Mouse (Mus musculus): Measurements from ENCODE around the gene Golga5. TPM values are rescaled to one million over a fixed set of nuclear protein-coding genes. Genes with fewer than 3 reads are reported as not detected.

The Golga5 gene
- polyA plus RNA-seq, 1 experiment from 2014 or later = 24.6 TPM

DNA sequence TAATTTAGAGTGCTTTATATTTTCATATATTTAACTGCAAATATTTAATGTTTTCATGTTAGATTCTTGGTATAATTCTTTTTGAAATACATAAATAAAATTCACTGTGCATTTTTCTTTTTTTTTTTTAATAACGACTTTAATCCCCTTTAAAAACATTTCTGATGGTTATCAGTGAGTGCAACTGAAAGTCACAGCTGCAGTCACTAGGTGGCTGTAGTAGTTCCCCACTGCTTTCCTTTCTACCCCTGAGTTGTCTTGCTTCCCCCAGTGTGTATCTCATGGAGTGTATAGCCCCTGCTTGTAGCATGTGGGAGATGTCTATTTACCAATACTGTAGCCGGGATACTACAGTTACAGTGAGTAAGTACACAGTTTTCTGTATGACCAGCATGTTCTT lies 29.0 kb downstream of the Golga5 start:
- Histone ChIP-seq H3K27ac (replicated peaks) (no peak overlapping the region), H3K9me3 (replicated peaks) (no peaks in the 10 kb centered on the region), H3K9ac (replicated peaks) (no peak overlapping the region), H3K4me2 (no peak overlapping the region), H3K36me3 (peaks cover 50% of the 10 kb centered on the region), H3K4me3 (replicated peaks) (no peak overlapping the region), H3K4me1 (no peaks in the 10 kb centered on the region), H3K27me3 (replicated peaks) (no peaks in the 10 kb centered on the region)
- 83% methylated on average over 2 of the region's 2 CpGs for WGBS
- no peak for ATAC-seq (ENCODE audit: low FRiP score)

DNA sequence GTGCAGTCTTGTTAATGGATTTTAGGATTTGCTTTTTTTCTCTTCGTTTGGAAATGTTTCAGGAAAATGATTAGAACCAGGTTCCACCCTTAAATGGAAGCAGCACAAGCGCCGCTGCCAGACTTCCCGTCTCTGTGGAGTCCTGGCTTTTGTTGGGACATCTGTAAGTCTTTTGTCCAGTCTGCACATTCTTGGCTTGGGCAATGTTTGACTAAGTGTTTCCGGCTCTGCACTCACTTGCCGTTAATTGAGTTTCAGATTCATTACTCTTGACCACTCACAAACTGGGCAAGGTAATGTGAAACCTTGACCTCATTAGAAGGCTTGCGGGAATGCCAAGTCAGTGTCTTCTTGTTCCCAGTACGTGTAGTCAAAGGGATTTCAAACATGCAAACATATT lies 29.8 kb downstream of the Golga5 start:
- peaks cover 42% of the 10 kb centered on the region for H3K36me3 ChIP-seq
- ATAC-seq (ENCODE audit: low FRiP score) = no peak
- WGBS = 70% methylated on average over 8 of the region's 8 CpGs

DNA sequence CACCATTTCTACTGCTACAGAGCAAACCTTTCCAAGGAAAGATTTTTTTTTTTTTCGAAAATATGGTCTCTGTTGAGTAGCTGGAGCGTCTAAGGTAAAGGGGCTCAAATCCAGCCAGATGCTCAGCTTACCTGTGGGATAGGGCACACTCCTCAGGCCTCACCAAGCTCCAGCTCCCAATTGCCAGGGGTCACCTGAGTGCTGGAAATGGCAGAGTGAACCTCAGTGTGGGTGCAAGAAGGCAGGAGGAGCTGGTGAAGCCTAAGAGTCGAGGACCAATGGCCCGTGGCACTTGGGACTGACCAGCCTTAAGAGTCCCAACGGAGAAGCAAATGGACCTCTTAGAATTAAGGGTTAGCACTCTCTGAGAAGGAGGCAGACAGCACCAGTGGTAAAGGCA lies 30.3 kb downstream of the Golga5 start:
- WGBS = 91% methylated on average over 5 of the region's 5 CpGs
- H3K27me3 ChIP-seq (replicated peaks) = no peaks in the 10 kb centered on the region
- ATAC-seq (ENCODE audit: low FRiP score) = no peak
- no peaks in the 10 kb centered on the region for H3K9me3 ChIP-seq (replicated peaks)
- no peak overlapping the region for H3K4me2 ChIP-seq
- no peak overlapping the region for H3K9ac ChIP-seq (replicated peaks)
- H3K36me3 ChIP-seq = peaks cover 37% of the 10 kb centered on the region
- no peak overlapping the region for H3K4me3 ChIP-seq (replicated peaks)
- no peaks in the 10 kb centered on the region for H3K4me1 ChIP-seq
- no peak overlapping the region for H3K27ac ChIP-seq (replicated peaks)

More for the DNA sequence above, 29.8 kb downstream of the Golga5 start:
- no peak overlapping the region for H3K27ac ChIP-seq (replicated peaks)
- H3K4me1 ChIP-seq = no peaks in the 10 kb centered on the region
- no peak overlapping the region for H3K9ac ChIP-seq (replicated peaks)
- H3K9me3 ChIP-seq (replicated peaks) = no peaks in the 10 kb centered on the region
- H3K4me3 ChIP-seq (replicated peaks) = no peak overlapping the region
- no peaks in the 10 kb centered on the region for H3K27me3 ChIP-seq (replicated peaks)
- no peak overlapping the region for H3K4me2 ChIP-seq

DNA sequence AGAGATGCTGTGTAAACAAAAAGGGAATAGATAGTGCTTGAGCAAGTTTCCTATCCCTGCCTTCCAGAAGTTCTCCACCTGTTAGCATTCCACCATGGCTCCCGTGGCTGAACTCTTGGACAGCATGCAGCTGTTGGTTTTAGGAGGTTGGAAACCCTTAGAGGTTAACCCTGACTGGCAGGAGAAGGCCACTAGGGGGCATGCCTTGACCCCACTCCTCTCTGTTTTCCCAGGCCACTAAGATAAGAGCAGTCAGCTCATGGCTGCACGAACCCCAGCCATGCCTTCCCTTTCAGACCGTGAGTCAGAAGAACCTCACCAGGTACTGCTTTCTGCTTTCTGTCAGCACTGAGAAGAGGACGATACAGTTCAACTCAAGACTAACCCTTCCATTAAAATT lies 30.8 kb downstream of the Golga5 start:
- no peak for ATAC-seq (ENCODE audit: low FRiP score)
- H3K4me1 ChIP-seq = no peaks in the 10 kb centered on the region
- no peaks in the 10 kb centered on the region for H3K27me3 ChIP-seq (replicated peaks)
- peaks cover 37% of the 10 kb centered on the region for H3K36me3 ChIP-seq
- no peak overlapping the region for H3K4me3 ChIP-seq (replicated peaks)
- 71% methylated on average over 4 of the region's 4 CpGs for WGBS
- no peak overlapping the region for H3K9ac ChIP-seq (replicated peaks)
- no peak overlapping the region for H3K27ac ChIP-seq (replicated peaks)
- H3K4me2 ChIP-seq = no peak overlapping the region
- H3K9me3 ChIP-seq (replicated peaks) = no peaks in the 10 kb centered on the region

DNA sequence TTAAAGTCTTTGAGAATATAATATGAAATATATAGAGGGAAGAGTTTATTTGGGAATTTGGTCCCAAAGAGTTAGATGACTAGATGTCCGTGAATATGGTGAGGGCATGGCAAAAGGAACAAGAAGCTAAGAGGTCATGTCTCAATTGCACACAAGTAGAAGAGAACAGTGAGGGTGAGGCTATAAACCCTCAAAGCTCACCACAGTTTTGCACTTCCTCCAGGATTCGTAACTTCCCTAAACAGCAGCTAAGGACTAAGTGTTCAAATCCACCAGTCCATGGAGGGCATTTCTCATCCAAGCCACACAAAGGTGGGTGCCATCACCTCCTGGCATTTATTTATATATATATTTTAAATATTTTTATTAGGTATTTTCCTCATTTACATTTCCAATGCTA lies 32.1 kb downstream of the Golga5 start:
- WGBS = 97% methylated on average over 2 of the region's 2 CpGs
- Histone ChIP-seq H3K27me3 (replicated peaks) (no peaks in the 10 kb centered on the region), H3K4me2 (no peak overlapping the region), H3K9me3 (replicated peaks) (no peaks in the 10 kb centered on the region), H3K9ac (replicated peaks) (no peak overlapping the region), H3K36me3 (peaks cover 32% of the 10 kb centered on the region), H3K4me1 (no peaks in the 10 kb centered on the region), H3K27ac (replicated peaks) (no peak overlapping the region), H3K4me3 (replicated peaks) (no peak overlapping the region)
- ATAC-seq (ENCODE audit: low FRiP score) = no peak

DNA sequence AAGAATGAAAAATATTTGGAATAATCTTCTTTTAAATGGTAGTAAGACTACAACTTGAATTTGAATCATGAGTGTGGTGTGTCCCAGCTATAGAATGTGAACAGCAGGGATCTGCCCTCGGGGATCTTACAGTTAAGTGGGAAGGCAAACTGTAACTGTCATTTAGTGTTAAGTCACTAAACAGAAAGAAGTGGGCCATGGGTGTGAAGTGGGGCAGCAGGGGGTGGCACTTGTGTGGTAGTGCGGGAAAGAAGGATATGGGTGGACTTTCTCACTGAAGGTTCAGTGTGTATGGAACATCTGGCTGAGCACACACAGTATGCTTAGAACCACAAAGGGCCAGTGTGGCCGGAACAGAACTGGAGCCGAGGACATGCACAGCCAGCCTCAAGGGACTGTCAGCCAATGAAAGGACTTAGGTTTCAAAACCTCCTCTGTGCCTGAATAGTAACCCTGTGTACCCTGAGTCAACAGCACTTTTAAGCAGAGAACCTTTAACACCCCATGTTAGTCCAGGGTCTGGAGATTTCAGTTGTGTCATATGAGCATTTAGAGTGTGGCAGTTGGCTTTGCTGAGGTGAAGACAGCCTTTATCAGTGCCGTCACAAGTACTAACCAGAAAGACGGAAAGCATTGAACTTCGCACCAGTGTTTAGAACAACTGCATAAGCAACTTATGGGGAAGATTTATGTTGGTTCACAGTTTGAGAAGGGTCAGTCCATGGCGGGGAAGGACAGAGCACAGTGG lies 33.1 kb downstream of the Golga5 start:
- Histone ChIP-seq H3K27ac (replicated peaks) (no peak overlapping the region), H3K27me3 (replicated peaks) (no peaks in the 10 kb centered on the region), H3K4me1 (no peaks in the 10 kb centered on the region), H3K9me3 (replicated peaks) (no peaks in the 10 kb centered on the region), H3K36me3 (peaks cover 23% of the 10 kb centered on the region), H3K9ac (replicated peaks) (no peak overlapping the region), H3K4me3 (replicated peaks) (no peak overlapping the region), H3K4me2 (no peak overlapping the region)
- WGBS = 86% methylated on average over 8 of the region's 8 CpGs
- ATAC-seq (ENCODE audit: low FRiP score) = no peak

DNA sequence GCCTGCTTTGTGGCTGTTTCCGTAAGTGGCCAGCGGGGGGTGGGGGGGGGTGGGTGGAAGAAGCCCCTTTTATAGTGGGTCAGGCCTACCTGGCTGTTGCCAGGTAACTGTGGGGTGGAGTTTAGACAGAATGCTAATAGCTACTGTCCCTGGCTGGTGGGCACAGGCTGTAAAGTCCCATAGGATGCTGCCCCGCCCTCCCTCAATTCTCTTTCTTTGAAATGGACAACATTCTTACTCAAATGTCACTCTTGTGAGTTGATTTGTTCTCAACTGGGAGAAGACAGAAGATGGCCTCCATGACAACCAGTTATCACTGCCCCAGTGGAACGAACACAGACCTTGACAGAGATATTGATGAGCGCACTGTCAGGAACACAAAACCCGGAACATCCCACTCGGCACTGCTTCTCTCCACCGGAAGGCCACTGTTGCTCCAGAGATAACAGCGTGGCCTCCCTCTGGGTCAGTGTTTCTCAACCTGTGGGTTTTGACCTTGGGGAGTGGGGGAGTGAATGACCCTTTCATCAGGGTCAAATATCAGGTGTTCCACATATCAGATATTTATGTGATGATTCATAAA lies 36.3 kb downstream of the Golga5 start:
- no peaks in the 10 kb centered on the region for H3K4me1 ChIP-seq
- no peak for ATAC-seq (ENCODE audit: low FRiP score)
- no peaks in the 10 kb centered on the region for H3K9me3 ChIP-seq (replicated peaks)
- no peak overlapping the region for H3K27ac ChIP-seq (replicated peaks)
- no peak overlapping the region for H3K4me3 ChIP-seq (replicated peaks)
- no peak overlapping the region for H3K4me2 ChIP-seq
- H3K27me3 ChIP-seq (replicated peaks) = no peaks in the 10 kb centered on the region
- 56% methylated on average over 9 of the region's 9 CpGs for WGBS
- H3K36me3 ChIP-seq = no peaks in the 10 kb centered on the region
- H3K9ac ChIP-seq (replicated peaks) = no peak overlapping the region

DNA sequence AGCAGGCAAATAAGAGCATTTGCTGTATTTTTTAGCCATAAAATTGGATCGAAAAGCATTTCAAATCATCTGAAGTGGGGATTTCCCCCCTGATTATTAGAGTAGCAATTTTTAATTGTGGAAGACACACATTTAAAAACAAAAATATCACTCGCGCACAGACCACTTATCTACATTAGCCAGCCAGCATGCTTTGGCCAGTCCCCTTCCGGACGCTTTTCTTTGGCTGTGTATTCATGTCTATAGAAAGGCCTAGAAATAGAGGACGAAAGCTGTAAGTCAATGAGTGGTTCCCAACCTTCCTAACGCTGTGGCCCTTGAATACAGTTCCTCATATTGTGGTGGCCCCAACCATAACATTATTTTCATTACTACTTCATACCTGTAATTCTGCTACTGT lies 37.0 kb downstream of the Golga5 start:
- H3K27me3 ChIP-seq (replicated peaks) = no peaks in the 10 kb centered on the region
- no peak overlapping the region for H3K4me2 ChIP-seq
- H3K36me3 ChIP-seq = no peaks in the 10 kb centered on the region
- 0 out of 2 replicates have a peak, but pooled peaks cover 1% of the 10 kb centered on the region for H3K4me1 ChIP-seq
- H3K27ac ChIP-seq (replicated peaks) = no peak overlapping the region
- H3K9me3 ChIP-seq (replicated peaks) = no peaks in the 10 kb centered on the region
- no peak overlapping the region for H3K4me3 ChIP-seq (replicated peaks)
- WGBS = 94% methylated on average over 7 of the region's 7 CpGs
- no peak for ATAC-seq (ENCODE audit: low FRiP score)
- no peak overlapping the region for H3K9ac ChIP-seq (replicated peaks)

DNA sequence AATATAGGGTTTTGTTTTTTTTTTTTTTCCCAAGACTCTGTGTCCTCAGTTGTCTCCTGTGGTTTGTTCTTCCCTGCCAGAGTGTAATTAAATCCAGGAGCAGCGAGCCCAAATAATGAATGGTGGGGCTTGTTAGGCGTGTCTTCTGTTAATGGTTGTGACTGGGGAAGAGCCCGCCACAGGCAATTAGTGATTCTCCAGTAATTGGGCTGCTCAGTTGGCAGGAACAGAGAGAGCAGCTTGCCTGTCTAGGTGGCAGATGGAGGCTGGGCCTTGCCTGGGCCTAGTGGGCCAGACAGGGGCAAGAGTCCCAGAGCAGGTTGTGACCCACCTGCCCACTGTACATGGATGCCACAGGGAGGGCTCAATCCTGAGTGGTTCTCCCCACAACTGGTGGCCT lies 42.4 kb downstream of the Golga5 start:
- H3K27ac ChIP-seq (replicated peaks) = 0 out of 2 replicates have a peak overlapping the region, but pooled peaks have one; percentile 28
- peaks cover 9% of the 10 kb centered on the region for H3K4me1 ChIP-seq
- H3K9ac ChIP-seq (replicated peaks) = no peak overlapping the region
- 7% methylated on average over 3 of the region's 3 CpGs for WGBS
- H3K9me3 ChIP-seq (replicated peaks) = no peaks in the 10 kb centered on the region
- no peaks in the 10 kb centered on the region for H3K36me3 ChIP-seq
- ATAC-seq (ENCODE audit: low FRiP score) = peak; percentile 69; the same call in 1 of the 2 replicates
- no peaks in the 10 kb centered on the region for H3K27me3 ChIP-seq (replicated peaks)
- no peak overlapping the region for H3K4me2 ChIP-seq
- H3K4me3 ChIP-seq (replicated peaks) = no peak overlapping the region

DNA sequence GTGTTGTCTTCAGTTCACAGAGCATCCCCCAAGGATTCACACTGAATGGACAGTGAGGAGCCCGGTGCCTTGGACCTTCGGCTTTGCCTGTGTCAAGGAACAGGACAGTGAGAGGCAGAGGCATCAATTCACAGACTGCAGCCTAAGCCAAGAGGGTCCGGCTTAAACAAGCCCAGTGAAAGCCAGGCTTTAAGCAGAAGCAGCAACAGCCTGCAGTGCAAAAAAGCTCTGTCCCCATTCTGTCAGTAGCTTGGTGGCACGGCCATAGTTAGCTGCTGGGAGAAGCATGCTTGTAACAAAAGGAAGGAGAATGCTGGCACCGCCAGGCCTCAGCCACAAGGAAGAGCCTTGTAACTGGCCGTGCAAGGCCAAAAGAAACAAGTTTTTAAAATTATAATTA lies 45.2 kb downstream of the Golga5 start:
- H3K4me2 ChIP-seq = no peak overlapping the region
- no peaks in the 10 kb centered on the region for H3K27me3 ChIP-seq (replicated peaks)
- no peak overlapping the region for H3K27ac ChIP-seq (replicated peaks)
- H3K4me1 ChIP-seq = peaks cover 9% of the 10 kb centered on the region
- no peak overlapping the region for H3K4me3 ChIP-seq (replicated peaks)
- no peaks in the 10 kb centered on the region for H3K9me3 ChIP-seq (replicated peaks)
- no peak overlapping the region for H3K9ac ChIP-seq (replicated peaks)
- no peaks in the 10 kb centered on the region for H3K36me3 ChIP-seq
- WGBS = 74% methylated on average over 6 of the region's 6 CpGs
- ATAC-seq (ENCODE audit: low FRiP score) = no peak

DNA sequence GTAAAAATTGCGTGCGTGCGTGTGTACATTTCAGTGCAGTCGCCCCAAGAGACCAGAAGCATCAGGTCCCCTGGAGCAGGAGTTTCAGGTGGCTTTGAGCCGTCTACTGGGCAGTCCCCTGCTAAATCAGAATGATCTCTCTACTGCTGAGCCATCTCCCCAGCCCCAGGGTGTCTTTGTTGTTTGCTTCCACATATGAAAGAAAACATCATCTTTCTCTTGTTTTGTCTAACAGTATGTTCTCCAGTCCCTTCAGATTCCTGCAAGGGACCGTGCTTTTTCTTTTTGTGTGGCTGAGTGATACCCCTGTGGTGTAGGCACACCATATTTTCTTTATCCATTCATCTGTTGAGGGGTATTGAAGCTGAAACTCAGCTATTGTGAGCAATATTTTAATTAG lies 45.8 kb downstream of the Golga5 start:
- no peak overlapping the region for H3K9ac ChIP-seq (replicated peaks)
- H3K4me3 ChIP-seq (replicated peaks) = no peak overlapping the region
- no peak overlapping the region for H3K27ac ChIP-seq (replicated peaks)
- 79% methylated on average over 6 of the region's 6 CpGs for WGBS
- no peaks in the 10 kb centered on the region for H3K36me3 ChIP-seq
- no peaks in the 10 kb centered on the region for H3K9me3 ChIP-seq (replicated peaks)
- H3K27me3 ChIP-seq (replicated peaks) = no peaks in the 10 kb centered on the region
- ATAC-seq (ENCODE audit: low FRiP score) = no peak
- H3K4me1 ChIP-seq = peaks cover 9% of the 10 kb centered on the region
- no peak overlapping the region for H3K4me2 ChIP-seq

DNA sequence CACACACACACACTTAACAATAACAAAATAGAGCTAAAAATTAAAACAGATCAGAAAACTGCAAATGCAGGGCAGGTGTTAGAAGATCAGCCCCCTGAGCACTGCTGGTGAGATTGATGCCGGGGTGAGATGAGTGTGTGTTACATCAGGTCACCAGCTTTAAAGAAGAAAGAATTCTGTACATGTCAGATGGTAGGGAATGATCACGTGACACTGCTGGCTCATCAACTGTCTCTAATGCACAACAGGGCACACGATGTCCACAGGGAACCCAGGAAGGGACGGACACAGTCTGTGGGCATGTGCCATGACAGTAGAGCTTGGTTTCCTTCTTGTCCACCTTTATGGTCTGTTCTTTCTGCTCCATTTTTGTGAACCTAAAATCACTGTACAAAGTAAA lies 47.2 kb downstream of the Golga5 start:
- WGBS = 82% methylated on average over 4 of the region's 4 CpGs
- ATAC-seq (ENCODE audit: low FRiP score) = no peak
- Histone ChIP-seq H3K36me3 (no peaks in the 10 kb centered on the region), H3K27me3 (replicated peaks) (no peaks in the 10 kb centered on the region), H3K27ac (replicated peaks) (no peak overlapping the region), H3K4me2 (no peak overlapping the region), H3K4me3 (replicated peaks) (no peak overlapping the region), H3K9ac (replicated peaks) (no peak overlapping the region), H3K9me3 (replicated peaks) (no peaks in the 10 kb centered on the region), H3K4me1 (peaks cover 5% of the 10 kb centered on the region)

Measured in neural tube, embryonic 15.5 days (tissue).